Mouse (Mus musculus): ENCODE measurements at regions not wholly inside any gene's neighbourhood (a gene's known extent, or its start where the extent isn't known, plus 50 kb on each side); places are given as distances from the start of the nearest gene placed in this dataset.

DNA sequence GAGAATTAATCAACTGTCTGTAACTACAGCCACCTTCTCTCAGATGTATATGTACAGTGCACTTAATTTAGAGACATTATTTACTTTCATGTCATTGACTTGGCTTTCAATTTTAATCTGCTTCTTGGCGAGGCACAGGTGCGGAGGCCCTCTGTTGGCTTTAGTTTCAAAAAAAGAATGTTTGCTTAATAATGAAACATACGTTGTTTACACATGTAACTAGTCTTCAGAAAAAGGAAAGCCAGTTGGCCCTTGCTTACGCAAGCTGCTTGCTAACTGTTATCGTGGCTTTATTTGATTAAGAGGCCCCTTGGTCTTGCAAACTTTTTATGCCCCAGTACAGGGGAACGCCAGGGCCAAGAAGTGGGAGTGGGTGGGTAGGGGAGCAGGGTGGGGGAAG, 576.6 kb downstream of the Lmo7 start:
- no peak for TF ChIP-seq CTCF (IDR thresholded peaks at IDR 0.05; ENCODE audit: insufficient read depth, low read length)
- no peak for TF ChIP-seq POLR2A (IDR thresholded peaks at IDR 0.05; ENCODE audit: borderline replicate concordance, extremely low read depth, low read depth, low read length)
